Mouse (Mus musculus) ES-Bruce4 (cell line): ENCODE data around the gene AI464131.

Experiments
- EP300 ChIP-seq: IDR thresholded peaks from 2 replicates; pipeline ENCODE4 v1.6.1; 2011; ENCODE audit warnings: low read depth, low read length; ENCODE audit not compliant: insufficient read depth
- POLR2A ChIP-seq: IDR thresholded peaks from one replicate; pipeline ENCODE4 v1.8.1; 2011; ENCODE audit warnings: low read length; ENCODE audit not compliant: insufficient read depth

GRCm38 (mm10) chr4:41495076-41495475 is 7.8 kb downstream of the AI464131 start:
- TF ChIP-seq EP300 (no peak), POLR2A (no peak)
